Mouse (Mus musculus) testis, adult 2 months (tissue): ENCODE measurements around the gene Atp5e.

Source experiments
- CTCF ChIP-seq: fragments of 200-500 bp; IDR thresholded peaks from 2 replicates; pipeline ENCODE4 v1.5.1; 2012; ENCODE audit warnings: low read depth, mild to moderate bottlenecking, inconsistent platforms, low read length, moderate library complexity; ENCODE audit not compliant: control insufficient read depth, insufficient read depth, insufficient replicate concordance
- POLR2A ChIP-seq: fragments of 200-500 bp; IDR thresholded peaks from 2 replicates; pipeline ENCODE4 v1.6.1; 2012; ENCODE audit warnings: low read depth, mild to moderate bottlenecking, inconsistent platforms, low read length, moderate library complexity; ENCODE audit not compliant: control insufficient read depth

- TF ChIP-seq POLR2A (no peak), CTCF (no peak)
Observed at GRCm38 (mm10) chr2:174442460-174442859, 21.4 kb downstream of the Atp5e start.
